Mouse (Mus musculus): ENCODE measurements around the gene Tmem184a. TPM values are rescaled to one million over a fixed set of nuclear protein-coding genes. Genes with fewer than 3 reads are reported as not detected.
A peak's percentile ranks its signal among the peaks of the same experiment; 100 is the strongest.

The Tmem184a gene
- polyA plus RNA-seq, 1 experiment, result not detected

GRCm38 (mm10) chr5:139758096-139758495 lies 61.6 kb downstream of the Tmem184a start:
- 79% methylated on average over 16 of the region's 16 CpGs for WGBS
- H3K27ac ChIP-seq (ENCODE audit: insufficient read depth, low read depth, low read length), result no peak overlapping the region
- H3K4me1 ChIP-seq (ENCODE audit: control insufficient read depth, insufficient read depth, low read length), result peaks cover 4% of the 10 kb centered on the region; the same call in 1 of the 2 replicates
- TF ChIP-seq POLR2A (IDR thresholded peaks at IDR 0.05; ENCODE audit: insufficient read depth, low read depth, low read length), result no peak
- no peak for TF ChIP-seq CTCF (IDR thresholded peaks at IDR 0.05; ENCODE audit: insufficient read depth, low read depth, low read length)
- H3K4me3 ChIP-seq (ENCODE audit: insufficient read depth, low read depth, low read length), result no peak overlapping the region

- Histone ChIP-seq H3K4me3 (ENCODE audit: insufficient read depth, low read depth, low read length) (no peak overlapping the region), H3K27ac (ENCODE audit: insufficient read depth, low read depth, low read length) (no peak overlapping the region), H3K4me1 (ENCODE audit: control insufficient read depth, insufficient read depth, low read length) (peaks cover 4% of the 10 kb centered on the region; the same call in 1 of the 2 replicates)
- WGBS, result 77% methylated on average over 2 of the region's 2 CpGs
- TF ChIP-seq POLR2A (IDR thresholded peaks at IDR 0.05; ENCODE audit: insufficient read depth, low read depth, low read length) (no peak), CTCF (IDR thresholded peaks at IDR 0.05; ENCODE audit: insufficient read depth, low read depth, low read length) (no peak)
Observed at GRCm38 (mm10) chr5:139756586-139756985, 63.1 kb downstream of the Tmem184a start.

- TF ChIP-seq POLR2A (IDR thresholded peaks at IDR 0.05; ENCODE audit: insufficient read depth, low read depth, low read length) (no peak), CTCF (IDR thresholded peaks at IDR 0.05; ENCODE audit: insufficient read depth, low read depth, low read length) (no peak)
- 92% methylated on average over 12 of the region's 12 CpGs for WGBS
- H3K27ac ChIP-seq (ENCODE audit: insufficient read depth, low read depth, low read length), result no peak overlapping the region
- H3K4me1 ChIP-seq (ENCODE audit: control insufficient read depth, insufficient read depth, low read length), result peaks cover 4% of the 10 kb centered on the region; the same call in 1 of the 2 replicates
- H3K4me3 ChIP-seq (ENCODE audit: insufficient read depth, low read depth, low read length), result no peak overlapping the region
Observed at GRCm38 (mm10) chr5:139756135-139756534, 63.6 kb downstream of the Tmem184a start.

GRCm38 (mm10) chr5:139754753-139755152 lies 65.0 kb downstream of the Tmem184a start:
- TF ChIP-seq CTCF (IDR thresholded peaks at IDR 0.05; ENCODE audit: insufficient read depth, low read depth, low read length) (peak; percentile 75), POLR2A (IDR thresholded peaks at IDR 0.05; ENCODE audit: insufficient read depth, low read depth, low read length) (no peak)
- no peak overlapping the region for H3K4me3 ChIP-seq (ENCODE audit: insufficient read depth, low read depth, low read length)
- peaks cover 4% of the 10 kb centered on the region; the same call in 1 of the 2 replicates for H3K4me1 ChIP-seq (ENCODE audit: control insufficient read depth, insufficient read depth, low read length)
- 29% methylated on average over 12 of the region's 12 CpGs for whole genome bisulfite sequencing
- no peak overlapping the region for H3K27ac ChIP-seq (ENCODE audit: insufficient read depth, low read depth, low read length)

Other genes with a start within 250 kb of the Tmem184a start
- not detected in 2 replicates for gene Micall2, start 83.6 kb downstream of the Tmem184a start, polyA plus RNA-seq (2012; ENCODE audit: insufficient read depth, insufficient read length, low replicate concordance, missing spikeins)
- not detected in 2 replicates for gene Ints1, start 44.2 kb downstream of the Tmem184a start, polyA plus RNA-seq (2012; ENCODE audit: insufficient read depth, insufficient read length, low replicate concordance, missing spikeins)
- gene Mafk, start 28.4 kb downstream of the Tmem184a start, polyA plus RNA-seq (2012; ENCODE audit: insufficient read depth, insufficient read length, low replicate concordance, missing spikeins), result not detected in 2 replicates
- gene Gm26938, start 6.5 kb upstream of the Tmem184a start, polyA plus RNA-seq (2012; ENCODE audit: insufficient read depth, insufficient read length, low replicate concordance, missing spikeins), result not detected in 2 replicates
- gene Psmg3, start 7.0 kb upstream of the Tmem184a start, polyA plus RNA-seq (2012; ENCODE audit: insufficient read depth, insufficient read length, low replicate concordance, missing spikeins), result not detected in 2 replicates
- not detected in 2 replicates for gene Elfn1, start 88.0 kb upstream of the Tmem184a start, polyA plus RNA-seq (2012; ENCODE audit: insufficient read depth, insufficient read length, low replicate concordance, missing spikeins)

Measured in olfactory bulb, adult 2 months (tissue).